Mouse (Mus musculus) thymus, postnatal 10 days (tissue): ENCODE data around the gene Wfdc6a.
"Not testable (repeated sequence)": the region's sequence is repeated elsewhere in the genome, so short reads cannot be mapped to it uniquely, and the experiment has no call there.

Source experiments
- DNase-seq, 2 experiments: peaks; one replicate each; pipeline ENCODE4 v3.0.0; 2021; ENCODE audit warnings: low spot score in 2 of 2

Gene Wfdc6a

GRCm38 (mm10) chr2:164585025-164585725, at the start of gene Wfdc6a:
Gene Wfdc6a, minus strand, starts transcription at chr2:164585447.
- DNase-seq: not testable (repeated sequence)

- DNase-seq: no peak
These were observed 36.5 kb upstream of the Wfdc6a start for GRCm38 (mm10) chr2:164621775-164622174.

- no peak for DNase-seq
These were observed 33.8 kb upstream of the Wfdc6a start for GRCm38 (mm10) chr2:164619050-164619449.

GRCm38 (mm10) chr2:164615386-164615785, 30.1 kb upstream of the Wfdc6a start:
- DNase-seq: no peak

GRCm38 (mm10) chr2:164613471-164613870, 28.2 kb upstream of the Wfdc6a start, which contains the start of the genes Wfdc6b and Wfdc8:
Gene Wfdc6b, plus strand, starts transcription at chr2:164613522.
Gene Wfdc8, minus strand, starts transcription at chr2:164613626.
- not testable (repeated sequence) for DNase-seq

- DNase-seq: no peak
These were observed 23.5 kb upstream of the Wfdc6a start for GRCm38 (mm10) chr2:164608781-164609180.

GRCm38 (mm10) chr2:164604411-164604810, 19.2 kb upstream of the Wfdc6a start:
- no peak for DNase-seq

GRCm38 (mm10) chr2:164603482-164603881, 18.2 kb upstream of the Wfdc6a start:
- DNase-seq: no peak

GRCm38 (mm10) chr2:164600179-164600578, 14.9 kb upstream of the Wfdc6a start:
- no peak for DNase-seq

- no peak for DNase-seq
These were observed 8.2 kb upstream of the Wfdc6a start, which contains the start of gene Eppin for GRCm38 (mm10) chr2:164593494-164593893. Gene Eppin, minus strand, starts transcription at chr2:164593594.

GRCm38 (mm10) chr2:164592014-164592413, 6.8 kb upstream of the Wfdc6a start:
- DNase-seq: peak in 1 of 2 experiments; percentile 9

GRCm38 (mm10) chr2:164573359-164573758, 11.9 kb downstream of the Wfdc6a start, which contains the start of gene Spint3:
Gene Spint3, minus strand, starts transcription at chr2:164573459.
- DNase-seq: not testable (repeated sequence)

GRCm38 (mm10) chr2:164567460-164567859, 17.8 kb downstream of the Wfdc6a start:
- DNase-seq: no peak

- no peak for DNase-seq
These were observed 18.2 kb downstream of the Wfdc6a start for GRCm38 (mm10) chr2:164566997-164567396.

- no peak for DNase-seq
These were observed 20.9 kb downstream of the Wfdc6a start for GRCm38 (mm10) chr2:164564346-164564745.

- DNase-seq: no peak
These were observed 21.8 kb downstream of the Wfdc6a start for GRCm38 (mm10) chr2:164563339-164564038.

GRCm38 (mm10) chr2:164562391-164563188, 22.7 kb downstream of the Wfdc6a start, which contains the start of gene Wfdc2:
Gene Wfdc2, plus strand, starts transcription at chr2:164562413.
- no peak for DNase-seq

GRCm38 (mm10) chr2:164560106-164560505, 25.1 kb downstream of the Wfdc6a start:
- DNase-seq: no peak

- no peak for DNase-seq
These were observed 26.1 kb downstream of the Wfdc6a start for GRCm38 (mm10) chr2:164558991-164559645.

GRCm38 (mm10) chr2:164558426-164558825, 26.8 kb downstream of the Wfdc6a start:
- DNase-seq: no peak

- DNase-seq: no peak
These were observed 33.7 kb downstream of the Wfdc6a start for GRCm38 (mm10) chr2:164551502-164551901.
